Comparison of ENCODE assay signal across 9 mouse cellular contexts in the genomic region with DNA sequence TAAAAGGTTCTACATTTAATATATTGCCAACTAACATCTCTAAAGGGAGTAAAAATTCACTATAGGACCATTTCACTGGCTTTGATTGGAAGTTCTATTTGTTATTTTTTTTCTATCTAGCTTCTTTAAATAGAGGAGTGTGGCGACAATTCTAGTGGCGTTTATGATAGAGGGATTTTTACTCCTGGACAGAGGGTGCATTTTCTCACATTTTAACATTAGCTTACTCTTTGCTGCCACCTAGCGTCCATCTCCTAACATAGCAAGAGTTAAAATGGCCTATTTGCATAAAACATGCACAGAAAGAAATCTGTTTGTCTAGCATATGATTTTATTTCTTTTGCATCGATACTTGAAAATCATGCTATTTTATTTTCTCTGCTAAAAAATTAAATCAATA.
DNase-seq lines count a peak whose midpoint lies in the region; ATAC-seq and TF ChIP-seq lines count a peak whose summit lies in the region.
"Had no signal": no experiment of that assay in that cellular context is flagged by ENCODE, and none has a peak within 500 bp of the region (broad histone marks: within the 10 kb centered on the region; RNA-seq: fewer than 3 reads in every experiment).

No protein-coding gene starts in this region.

- peak; percentile 70 for ATAC-seq in forebrain, embryonic 14.5 days
- ATAC-seq in monocyte, adult 5-6 weeks (replicated peaks; ENCODE audit: insufficient number of reproducible peaks, low FRiP score, low TSS enrichment, poor library complexity, severe bottlenecking): no peak

- TF ChIP-seq POLR2A in ES-Bruce4 (IDR thresholded peaks at IDR 0.05; ENCODE audit: insufficient read depth, low read length): no peak

- no peaks in the 10 kb centered on the region for H3K9me3 ChIP-seq in ES-Bruce4 (replicated peaks; ENCODE audit: control insufficient read depth, insufficient read depth, low read length, poor library complexity, severe bottlenecking)
- H3K9me3 ChIP-seq in forebrain, embryonic 14.5 days (replicated peaks; ENCODE audit: control insufficient read depth, low read length): no peaks in the 10 kb centered on the region
- H3K9me3 ChIP-seq: liver, embryonic 15.5 days had no signal

- no peak overlapping the region for H3K4me2 ChIP-seq in forebrain, embryonic 14.5 days (ENCODE audit: low read length)
- H3K4me2 ChIP-seq: liver, embryonic 15.5 days had no signal

- TF ChIP-seq EP300 in ES-Bruce4 (IDR thresholded peaks at IDR 0.05; ENCODE audit: insufficient read depth, low read depth, low read length): no peak

- no peak overlapping the region for H3K4me3 ChIP-seq in ES-Bruce4 (ENCODE audit: low read depth, low read length)
- no peak overlapping the region for H3K4me3 ChIP-seq in forebrain, embryonic 14.5 days (ENCODE audit: low read depth, low read length)
- H3K4me3 ChIP-seq: liver, embryonic 15.5 days had no signal

- H3K36me3 ChIP-seq in ES-Bruce4 (ENCODE audit: control insufficient read depth, insufficient read depth, low read length, poor library complexity, severe bottlenecking): no peaks in the 10 kb centered on the region
- no peaks in the 10 kb centered on the region for H3K36me3 ChIP-seq in forebrain, embryonic 14.5 days (ENCODE audit: control insufficient read depth, insufficient read depth, low read length)
- H3K36me3 ChIP-seq: liver, embryonic 15.5 days had no signal

- no peak overlapping the region for H3K9ac ChIP-seq in ES-Bruce4 (ENCODE audit: low read depth, poor library complexity, severe bottlenecking)
- H3K9ac ChIP-seq in forebrain, embryonic 14.5 days (ENCODE audit: low read length): no peak overlapping the region
- H3K9ac ChIP-seq: liver, embryonic 15.5 days had no signal

- no peaks in the 10 kb centered on the region for H3K4me1 ChIP-seq in ES-Bruce4 (ENCODE audit: control insufficient read depth, insufficient read depth, low read length)
- H3K4me1 ChIP-seq in forebrain, embryonic 14.5 days (ENCODE audit: control insufficient read depth, insufficient read depth, low read length): no peaks in the 10 kb centered on the region
- H3K4me1 ChIP-seq: liver, embryonic 15.5 days had no signal

- peak; percentile 14 for TF ChIP-seq CTCF in ES-Bruce4 (IDR thresholded peaks at IDR 0.05; ENCODE audit: low read depth, low read length)

- H3K27ac ChIP-seq in ES-Bruce4 (ENCODE audit: insufficient read depth, low read length): no peak overlapping the region
- no peak overlapping the region for H3K27ac ChIP-seq in forebrain, embryonic 14.5 days (ENCODE audit: low read depth, low read length)
- H3K27ac ChIP-seq: liver, embryonic 15.5 days had no signal

- 4% methylated on average over 4 of the region's 4 CpGs for WGBS in forebrain, embryonic 14.5 days

- DNase-seq in layer of hippocampus, adult 11-12 months (ENCODE audit: low spot score): peak; percentile 17
- DNase-seq in layer of hippocampus, adult 9-10 months (ENCODE audit: low spot score): no peak
- DNase-seq in brain, adult 2 months (ENCODE audit: low read depth, low spot score): peak; percentile 75
- DNase-seq in forebrain, embryonic 14.5 days (ENCODE audit: low spot score): peak; percentile 84
- peak; percentile 4 for DNase-seq in lung, postnatal 25 days (ENCODE audit: low spot score)
- no peak for DNase-seq in adrenal gland, postnatal 25 days

- no peaks in the 10 kb centered on the region for H3K27me3 ChIP-seq in ES-Bruce4 (ENCODE audit: control insufficient read depth, insufficient read depth, low read length, poor library complexity, severe bottlenecking)
- no peaks in the 10 kb centered on the region for H3K27me3 ChIP-seq in forebrain, embryonic 14.5 days (replicated peaks; ENCODE audit: control insufficient read depth, insufficient read depth, low read length)
- H3K27me3 ChIP-seq: liver, embryonic 15.5 days had no signal

Comparison
In these comparisons a context has a peak if more than half of its experiments do, and no peak if none do; other contexts are left out.
1. DNase-seq: peak in layer of hippocampus, adult 11-12 months (single experiment), brain, adult 2 months (single experiment), forebrain, embryonic 14.5 days (single experiment) and lung, postnatal 25 days (single experiment); none in layer of hippocampus, adult 9-10 months (single experiment) and adrenal gland, postnatal 25 days (single experiment).